Mouse (Mus musculus): ENCODE measurements around the gene Lhfpl3. TPM values are rescaled to one million over a fixed set of nuclear protein-coding genes. Genes with fewer than 3 reads are reported as not detected.
"Not testable (repeated sequence)": the region's sequence is repeated elsewhere in the genome, so short reads cannot be mapped to it uniquely, and the experiment has no call there.

Lhfpl3 gene
- 0.13 and 0.33 TPM in 2 replicates for polyA plus RNA-seq (2015; fragmentation: Nextera tagmentation; extraction: Ambion mirVana)

GRCm38 (mm10) chr5:22745885-22746532, at the start of gene Lhfpl3:
Lhfpl3 (plus strand) TSS chr5:22746059.
- WGBS: 0% methylated on average over 45 of the region's 53 CpGs
- H3K4me1 ChIP-seq (replicated peaks): peaks cover 14% of the 10 kb centered on the region
- H3K9me3 ChIP-seq: no peaks in the 10 kb centered on the region
- H3K9ac ChIP-seq: peak within 1 kb of the TSS; percentile 28
- no peak within 1 kb of the TSS for H3K27ac ChIP-seq
- H3K4me2 ChIP-seq (replicated peaks): peak within 1 kb of the TSS; percentile 91
- H3K27me3 ChIP-seq (replicated peaks): peaks cover 25% of the 10 kb centered on the region
- ATAC-seq: peak; percentile 76
- peak within 1 kb of the TSS; percentile 47 for H3K4me3 ChIP-seq (replicated peaks)
- H3K36me3 ChIP-seq: no peaks in the 10 kb centered on the region

GRCm38 (mm10) chr5:22706271-22706670, 39.6 kb upstream of the Lhfpl3 start:
- not testable (repeated sequence) for H3K4me2 ChIP-seq (replicated peaks); H3K27ac ChIP-seq; H3K4me3 ChIP-seq (replicated peaks); H3K4me1 ChIP-seq (replicated peaks); H3K9me3 ChIP-seq; H3K36me3 ChIP-seq; H3K9ac ChIP-seq; H3K27me3 ChIP-seq (replicated peaks); ATAC-seq
- 85% methylated on average over 4 of the region's 4 CpGs for WGBS

DNA sequence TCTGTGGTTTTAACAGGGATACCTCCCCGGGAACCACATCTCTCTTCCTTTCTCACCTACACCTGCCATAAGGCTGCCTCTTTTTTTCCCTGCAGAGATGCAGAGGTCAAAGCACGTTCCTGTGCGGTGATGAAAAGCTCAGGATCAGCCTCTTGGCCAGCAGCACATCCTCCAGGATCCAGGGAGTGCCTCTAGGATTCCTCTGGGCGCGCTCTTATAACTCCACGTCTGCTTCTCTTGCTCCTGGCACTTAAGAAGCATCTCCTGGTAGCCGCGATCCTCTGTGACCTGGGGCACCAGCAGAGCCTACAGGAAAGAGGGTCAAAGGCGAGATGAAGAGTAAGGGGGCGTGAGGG, 352 bp upstream of the Lhfpl3 start:
- Histone ChIP-seq H3K36me3 (no peaks in the 10 kb centered on the region), H3K27me3 (replicated peaks) (peaks cover 25% of the 10 kb centered on the region), H3K9me3 (no peaks in the 10 kb centered on the region), H3K27ac (no peak overlapping the region), H3K9ac (peak overlapping the region; percentile 28; the same call in 1 of the 2 replicates), H3K4me3 (replicated peaks) (peak overlapping the region; percentile 47), H3K4me2 (replicated peaks) (peak overlapping the region; percentile 91), H3K4me1 (replicated peaks) (peaks cover 14% of the 10 kb centered on the region)
- ATAC-seq: 0 out of 2 replicates have a peak, but pooled peaks have one; percentile 12
- 3% methylated on average over 10 of the region's 10 CpGs for WGBS

- WGBS: 2% methylated on average over 20 of the region's 20 CpGs
- Histone ChIP-seq H3K4me2 (replicated peaks) (peak overlapping the region; percentile 91), H3K36me3 (no peaks in the 10 kb centered on the region), H3K9me3 (no peaks in the 10 kb centered on the region), H3K4me3 (replicated peaks) (peak overlapping the region; percentile 47), H3K27me3 (replicated peaks) (peaks cover 25% of the 10 kb centered on the region), H3K4me1 (replicated peaks) (peaks cover 14% of the 10 kb centered on the region), H3K27ac (no peak overlapping the region), H3K9ac (peak overlapping the region; percentile 28)
- peak; percentile 36; the same call in 1 of the 2 replicates for ATAC-seq
Observed at GRCm38 (mm10) chr5:22746533-22747021, 718 bp downstream of the Lhfpl3 start.

GRCm38 (mm10) chr5:22747305-22747704, 1.4 kb downstream of the Lhfpl3 start:
- Histone ChIP-seq H3K4me1 (replicated peaks) (peaks cover 14% of the 10 kb centered on the region), H3K27me3 (replicated peaks) (peaks cover 25% of the 10 kb centered on the region), H3K4me2 (replicated peaks) (peak overlapping the region; percentile 91), H3K4me3 (replicated peaks) (peak overlapping the region; percentile 6; the same call in 1 of the 2 replicates), H3K27ac (no peak overlapping the region), H3K36me3 (no peaks in the 10 kb centered on the region), H3K9me3 (no peaks in the 10 kb centered on the region), H3K9ac (no peak overlapping the region)
- 3% methylated on average over 7 of the region's 7 CpGs for WGBS
- ATAC-seq: no peak

DNA sequence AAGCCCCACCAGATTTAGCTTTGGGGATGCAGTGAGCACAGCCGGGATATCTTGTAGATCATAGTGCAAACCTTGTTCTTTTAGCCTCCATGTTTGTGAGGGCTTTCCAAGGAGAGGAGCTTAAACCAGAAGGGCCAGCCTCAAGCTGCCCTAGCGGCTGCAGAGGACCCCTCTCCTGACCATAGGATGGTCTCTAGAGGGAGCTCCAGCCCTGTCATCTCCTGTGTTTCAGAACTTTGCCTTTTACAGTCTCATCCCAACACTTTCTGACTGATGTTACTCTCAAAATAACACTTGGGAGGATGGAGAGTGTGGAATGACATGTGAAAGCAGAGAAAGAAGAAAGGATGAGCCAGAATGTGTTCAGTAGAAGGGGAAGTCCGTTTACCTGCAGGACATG, 11.4 kb downstream of the Lhfpl3 start:
- H3K27me3 ChIP-seq (replicated peaks): no peaks in the 10 kb centered on the region
- no peaks in the 10 kb centered on the region for H3K36me3 ChIP-seq
- ATAC-seq: no peak
- WGBS: 34% methylated on average over 3 of the region's 3 CpGs
- no peak overlapping the region for H3K4me3 ChIP-seq (replicated peaks)
- H3K27ac ChIP-seq: no peak overlapping the region
- no peaks in the 10 kb centered on the region for H3K4me1 ChIP-seq (replicated peaks)
- no peak overlapping the region for H3K9ac ChIP-seq
- no peak overlapping the region for H3K4me2 ChIP-seq (replicated peaks)
- H3K9me3 ChIP-seq: no peaks in the 10 kb centered on the region

GRCm38 (mm10) chr5:22770726-22771125, 24.9 kb downstream of the Lhfpl3 start:
- Histone ChIP-seq H3K9me3 (no peaks in the 10 kb centered on the region), H3K27me3 (replicated peaks) (no peaks in the 10 kb centered on the region), H3K4me1 (replicated peaks) (no peaks in the 10 kb centered on the region), H3K36me3 (no peaks in the 10 kb centered on the region), H3K9ac (no peak overlapping the region), H3K4me3 (replicated peaks) (no peak overlapping the region), H3K27ac (no peak overlapping the region), H3K4me2 (replicated peaks) (no peak overlapping the region)
- 62% methylated on average over 1 of the region's 1 CpGs for WGBS
- no peak for ATAC-seq

- 53% methylated on average over 1 of the region's 1 CpGs for WGBS
- Histone ChIP-seq H3K9ac (no peak overlapping the region), H3K27ac (no peak overlapping the region), H3K9me3 (no peaks in the 10 kb centered on the region), H3K4me3 (replicated peaks) (no peak overlapping the region), H3K4me1 (replicated peaks) (no peaks in the 10 kb centered on the region), H3K27me3 (replicated peaks) (no peaks in the 10 kb centered on the region), H3K36me3 (no peaks in the 10 kb centered on the region), H3K4me2 (replicated peaks) (no peak overlapping the region)
- no peak for ATAC-seq
Observed at GRCm38 (mm10) chr5:22795361-22795760, 49.5 kb downstream of the Lhfpl3 start.

DNA sequence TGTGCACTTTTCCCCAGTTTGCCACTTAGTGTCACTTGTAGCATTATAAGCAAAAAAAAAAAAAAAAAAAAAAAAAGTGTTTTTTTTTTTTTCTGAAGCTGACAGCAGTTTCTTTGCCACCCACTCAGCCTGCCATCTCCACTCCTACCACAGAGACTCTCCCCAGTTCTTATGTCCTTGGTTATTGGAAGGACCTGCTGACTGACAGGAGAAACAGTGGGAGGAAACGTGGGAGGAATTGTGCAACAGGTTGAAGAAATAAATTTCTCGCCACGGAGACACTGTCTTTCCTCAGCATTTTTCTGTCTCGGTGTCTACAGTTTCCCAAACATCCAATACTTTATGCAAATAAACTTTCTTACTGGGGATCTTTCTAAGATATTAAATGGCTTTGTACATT, 67.6 kb downstream of the Lhfpl3 start:
- Histone ChIP-seq H3K27ac (no peak overlapping the region), H3K4me1 (replicated peaks) (no peaks in the 10 kb centered on the region), H3K36me3 (no peaks in the 10 kb centered on the region), H3K4me3 (replicated peaks) (no peak overlapping the region), H3K9me3 (no peaks in the 10 kb centered on the region), H3K4me2 (replicated peaks) (no peak overlapping the region), H3K9ac (no peak overlapping the region), H3K27me3 (replicated peaks) (no peaks in the 10 kb centered on the region)
- WGBS: 75% methylated on average over 4 of the region's 4 CpGs
- ATAC-seq: no peak

- H3K4me2 ChIP-seq (replicated peaks): no peak overlapping the region
- no peaks in the 10 kb centered on the region for H3K9me3 ChIP-seq
- no peak overlapping the region for H3K4me3 ChIP-seq (replicated peaks)
- no peak overlapping the region for H3K27ac ChIP-seq
- H3K27me3 ChIP-seq (replicated peaks): no peaks in the 10 kb centered on the region
- no peaks in the 10 kb centered on the region for H3K4me1 ChIP-seq (replicated peaks)
- no peaks in the 10 kb centered on the region for H3K36me3 ChIP-seq
- H3K9ac ChIP-seq: no peak overlapping the region
- 87% methylated on average over 3 of the region's 3 CpGs for WGBS
- no peak for ATAC-seq
Observed at GRCm38 (mm10) chr5:22829822-22830450, 84.1 kb downstream of the Lhfpl3 start.

DNA sequence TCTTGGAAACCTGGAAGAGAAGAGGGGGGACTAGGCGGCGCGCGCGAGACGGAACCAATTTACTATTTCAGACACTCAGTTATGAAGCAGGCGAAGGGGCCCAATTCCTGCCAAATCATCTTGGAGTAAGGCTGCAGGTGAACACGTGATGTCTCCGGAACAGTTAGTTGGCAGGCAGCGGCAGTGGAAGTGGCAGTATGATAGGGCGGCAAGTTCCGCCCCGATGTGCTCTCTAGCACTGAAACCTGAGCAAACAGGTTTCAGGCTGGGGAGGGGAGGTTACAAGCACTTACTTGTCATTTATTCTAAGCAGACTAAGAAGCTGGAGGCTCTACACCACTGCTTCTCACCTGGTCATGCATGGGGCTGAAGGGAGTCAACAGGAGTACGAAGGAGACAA, 105.7 kb downstream of the Lhfpl3 start:
- WGBS: 40% methylated on average over 14 of the region's 14 CpGs
- no peak overlapping the region for H3K4me3 ChIP-seq (replicated peaks)
- H3K27ac ChIP-seq: no peak overlapping the region
- no peak for ATAC-seq
- no peak overlapping the region for H3K9ac ChIP-seq
- H3K9me3 ChIP-seq: no peaks in the 10 kb centered on the region
- no peak overlapping the region for H3K4me2 ChIP-seq (replicated peaks)
- H3K4me1 ChIP-seq (replicated peaks): no peaks in the 10 kb centered on the region
- H3K36me3 ChIP-seq: no peaks in the 10 kb centered on the region
- no peaks in the 10 kb centered on the region for H3K27me3 ChIP-seq (replicated peaks)

GRCm38 (mm10) chr5:22853503-22853902, 107.6 kb downstream of the Lhfpl3 start:
- Histone ChIP-seq H3K27me3 (replicated peaks) (no peaks in the 10 kb centered on the region), H3K4me1 (replicated peaks) (no peaks in the 10 kb centered on the region), H3K9ac (no peak overlapping the region), H3K4me3 (replicated peaks) (no peak overlapping the region), H3K9me3 (no peaks in the 10 kb centered on the region), H3K27ac (no peak overlapping the region), H3K36me3 (no peaks in the 10 kb centered on the region), H3K4me2 (replicated peaks) (no peak overlapping the region)
- ATAC-seq: no peak
- 82% methylated on average over 2 of the region's 2 CpGs for WGBS

GRCm38 (mm10) chr5:22856480-22856879, 110.6 kb downstream of the Lhfpl3 start:
- no peak for ATAC-seq
- Histone ChIP-seq H3K27me3 (replicated peaks) (no peaks in the 10 kb centered on the region), H3K4me2 (replicated peaks) (no peak overlapping the region), H3K9ac (no peak overlapping the region), H3K9me3 (no peaks in the 10 kb centered on the region), H3K27ac (no peak overlapping the region), H3K4me3 (replicated peaks) (no peak overlapping the region), H3K4me1 (replicated peaks) (no peaks in the 10 kb centered on the region), H3K36me3 (no peaks in the 10 kb centered on the region)
- WGBS: 67% methylated on average over 4 of the region's 4 CpGs

All from intestine, embryonic 15.5 days (tissue).